Mouse (Mus musculus) retina, postnatal 7 days (tissue): ENCODE measurements around the gene Prok1.

Experiments
- DNase-seq: peaks from one replicate; pipeline ENCODE4 v3.0.0-alpha.2; 2012; ENCODE audit warnings: low read depth, low spot score

Gene Prok1

GRCm38 (mm10) chr3:107238051-107238450 lies 1.5 kb downstream of the Prok1 start:
- DNase-seq: no peak

- DNase-seq: no peak
Observed at GRCm38 (mm10) chr3:107233945-107234344, 5.6 kb downstream of the Prok1 start.

- peak; percentile 84 for DNase-seq
Observed at GRCm38 (mm10) chr3:107233351-107233813, 6.1 kb downstream of the Prok1 start.

GRCm38 (mm10) chr3:107231202-107231601 lies 8.3 kb downstream of the Prok1 start:
- DNase-seq: no peak

GRCm38 (mm10) chr3:107230527-107230926 lies 9.0 kb downstream of the Prok1 start, which contains the start of gene A630076J17Rik:
TSS of gene A630076J17Rik (plus strand) at chr3:107230614.
- DNase-seq: no peak

GRCm38 (mm10) chr3:107229822-107230221 lies 9.7 kb downstream of the Prok1 start:
- no peak for DNase-seq

- DNase-seq: no peak
Observed at GRCm38 (mm10) chr3:107229221-107229620, 10.3 kb downstream of the Prok1 start.

GRCm38 (mm10) chr3:107225820-107226219 lies 13.7 kb downstream of the Prok1 start:
- DNase-seq: no peak

GRCm38 (mm10) chr3:107223230-107223629 lies 16.3 kb downstream of the Prok1 start:
- no peak for DNase-seq

- no peak for DNase-seq
Observed at GRCm38 (mm10) chr3:107221608-107222007, 17.9 kb downstream of the Prok1 start, which contains the start of gene Cym. TSS of gene Cym (minus strand) at chr3:107221732.

GRCm38 (mm10) chr3:107218572-107218971 lies 20.9 kb downstream of the Prok1 start:
- DNase-seq: no peak

- DNase-seq: no peak
Observed at GRCm38 (mm10) chr3:107217101-107217480, 22.4 kb downstream of the Prok1 start.

- DNase-seq: no peak
Observed at GRCm38 (mm10) chr3:107216400-107217100, 23.0 kb downstream of the Prok1 start.

- DNase-seq: no peak
Observed at GRCm38 (mm10) chr3:107214606-107215005, 24.9 kb downstream of the Prok1 start.

GRCm38 (mm10) chr3:107207625-107208253 lies 31.8 kb downstream of the Prok1 start:
- DNase-seq: no peak

GRCm38 (mm10) chr3:107206490-107207150 lies 32.9 kb downstream of the Prok1 start:
- DNase-seq: no peak

- DNase-seq: peak; percentile 42
Observed at GRCm38 (mm10) chr3:107205994-107206393, 33.5 kb downstream of the Prok1 start.

GRCm38 (mm10) chr3:107205170-107205569 lies 34.3 kb downstream of the Prok1 start:
- DNase-seq: no peak

GRCm38 (mm10) chr3:107204413-107204812 lies 35.1 kb downstream of the Prok1 start:
- no peak for DNase-seq

GRCm38 (mm10) chr3:107201310-107202180 lies 38.0 kb downstream of the Prok1 start:
- no peak for DNase-seq

GRCm38 (mm10) chr3:107188226-107188899 lies 51.1 kb downstream of the Prok1 start:
- peak; percentile 45 for DNase-seq
